Mouse (Mus musculus) T-helper 1 cell (primary cell): Measurements from ENCODE around the gene Cadm2.

Source experiments
- in situ Hi-C: fragments of 300-600 bp; cut with MboI, MseI; formaldehyde crosslinking; loops from one replicate; pipeline ENCODE4 v1.15.1; 2025; ENCODE audit warnings: high pct_unique_total_duplicates

Gene Cadm2

GRCm38 (mm10) chr16:67620826-67621505, at the start of gene Cadm2:
Cadm2 (minus strand) TSS chr16:67620908.
- in situ Hi-C loops = no loop called here

- in situ Hi-C loops = no loop called here
Observed at GRCm38 (mm10) chr16:67646930-67647329, 26.2 kb upstream of the Cadm2 start.

- in situ Hi-C loops = no loop called here
Observed at GRCm38 (mm10) chr16:67643651-67644050, 22.9 kb upstream of the Cadm2 start.

- in situ Hi-C loops = no loop called here
Observed at GRCm38 (mm10) chr16:67619906-67620781, 564 bp downstream of the Cadm2 start.

- in situ Hi-C loops = no loop called here
Observed at GRCm38 (mm10) chr16:67619416-67619815, 1.3 kb downstream of the Cadm2 start.

- in situ Hi-C loops = no loop called here
Observed at GRCm38 (mm10) chr16:67618817-67619216, 1.9 kb downstream of the Cadm2 start.

- in situ Hi-C loops = no loop called here
Observed at GRCm38 (mm10) chr16:67617811-67618210, 2.9 kb downstream of the Cadm2 start.

- in situ Hi-C loops = no loop called here
Observed at GRCm38 (mm10) chr16:67617256-67617655, 3.5 kb downstream of the Cadm2 start.

GRCm38 (mm10) chr16:67613876-67614275, 6.8 kb downstream of the Cadm2 start:
- in situ Hi-C loops = no loop called here

GRCm38 (mm10) chr16:67610904-67611681, 9.6 kb downstream of the Cadm2 start:
- in situ Hi-C loops = no loop called here

GRCm38 (mm10) chr16:67609116-67609515, 11.6 kb downstream of the Cadm2 start:
- in situ Hi-C loops = no loop called here

GRCm38 (mm10) chr16:67608499-67608898, 12.2 kb downstream of the Cadm2 start:
- in situ Hi-C loops = no loop called here

- in situ Hi-C loops = no loop called here
Observed at GRCm38 (mm10) chr16:67605661-67606060, 15.0 kb downstream of the Cadm2 start.

- in situ Hi-C loops = no loop called here
Observed at GRCm38 (mm10) chr16:67599981-67600380, 20.7 kb downstream of the Cadm2 start.

- in situ Hi-C loops = no loop called here
Observed at GRCm38 (mm10) chr16:67598841-67599240, 21.9 kb downstream of the Cadm2 start.

- in situ Hi-C loops = no loop called here
Observed at GRCm38 (mm10) chr16:67591015-67591414, 29.7 kb downstream of the Cadm2 start.

GRCm38 (mm10) chr16:67578842-67579517, 41.7 kb downstream of the Cadm2 start:
- in situ Hi-C loops = no loop called here

GRCm38 (mm10) chr16:67575557-67575956, 45.2 kb downstream of the Cadm2 start:
- in situ Hi-C loops = no loop called here

- in situ Hi-C loops = no loop called here
Observed at GRCm38 (mm10) chr16:67526992-67527391, 93.7 kb downstream of the Cadm2 start.

- in situ Hi-C loops = no loop called here
Observed at GRCm38 (mm10) chr16:67524878-67525277, 95.8 kb downstream of the Cadm2 start.

GRCm38 (mm10) chr16:67518311-67518710, 102.4 kb downstream of the Cadm2 start:
- in situ Hi-C loops = no loop called here

- in situ Hi-C loops = no loop called here
Observed at GRCm38 (mm10) chr16:67515549-67515948, 105.2 kb downstream of the Cadm2 start.
